Mouse (Mus musculus) cerebellum, postnatal 4 days (tissue): ENCODE data around the gene Pcyt1b.

Source experiments
- DNase-seq, 2 experiments: peaks; one replicate each; pipeline ENCODE4 v3.0.0; 2022; ENCODE audit warnings: low spot score in 2 of 2, mixed read lengths in 1 of 2

Gene Pcyt1b

DNA sequence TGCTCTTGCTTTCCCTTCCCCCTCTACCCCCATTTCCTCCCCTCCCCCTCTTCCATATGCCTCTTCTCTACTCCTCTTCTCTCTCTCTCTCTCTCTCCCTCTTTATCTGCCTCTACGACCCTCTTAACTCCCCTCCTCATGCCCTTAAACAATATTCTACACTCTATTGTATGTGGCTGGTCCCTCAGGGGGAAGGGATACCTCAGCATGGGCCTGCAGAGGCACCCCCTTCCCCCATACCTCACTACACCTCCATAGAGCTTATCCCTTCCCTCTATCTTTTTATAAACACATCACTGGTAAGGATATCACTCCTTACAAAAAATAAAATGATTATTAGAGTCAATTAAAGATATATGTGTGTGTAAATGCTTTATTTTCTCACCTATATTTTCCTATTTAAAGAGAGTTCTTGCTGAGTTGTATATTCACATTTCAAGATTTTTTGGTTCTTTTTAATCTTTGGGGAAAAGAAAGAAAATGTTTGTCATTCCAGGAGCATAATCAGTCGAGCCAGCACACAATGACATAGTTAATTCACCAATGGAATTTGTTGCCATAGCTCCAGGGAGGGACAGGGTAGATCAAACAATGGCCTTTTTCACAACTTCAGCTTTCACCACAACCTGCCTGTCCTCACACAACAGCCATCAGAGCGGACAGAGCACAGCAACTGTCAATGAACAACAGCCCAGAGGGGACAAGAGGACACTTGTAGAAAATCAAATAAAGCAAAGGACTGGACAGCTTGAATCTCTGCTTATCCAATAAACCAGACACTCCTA, at the start of gene Pcyt1b:
Gene Pcyt1b, plus strand, starts transcription at position 646 of the 785 bp plus-strand sequence.
- no peak for DNase-seq

DNA sequence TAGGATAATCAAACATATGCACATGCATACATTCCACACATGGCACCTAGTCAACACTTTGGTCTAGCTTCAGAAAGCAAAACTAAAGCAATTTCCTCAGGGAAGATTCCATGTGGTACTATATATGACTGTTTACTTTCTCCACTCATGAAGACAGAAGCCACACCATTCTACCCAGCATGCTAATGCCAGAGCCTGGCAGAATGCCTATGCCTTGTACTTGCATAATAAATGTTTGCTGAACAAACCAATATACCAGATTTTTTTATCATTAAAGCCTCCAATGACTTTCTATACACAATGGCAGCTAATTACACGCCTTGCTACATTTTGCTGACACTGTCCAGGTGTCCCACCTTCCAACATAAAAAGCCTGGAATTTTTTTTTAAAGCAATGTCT, 24.4 kb upstream of the Pcyt1b start:
- peak in 1 of 2 experiments; percentile 2 for DNase-seq

DNA sequence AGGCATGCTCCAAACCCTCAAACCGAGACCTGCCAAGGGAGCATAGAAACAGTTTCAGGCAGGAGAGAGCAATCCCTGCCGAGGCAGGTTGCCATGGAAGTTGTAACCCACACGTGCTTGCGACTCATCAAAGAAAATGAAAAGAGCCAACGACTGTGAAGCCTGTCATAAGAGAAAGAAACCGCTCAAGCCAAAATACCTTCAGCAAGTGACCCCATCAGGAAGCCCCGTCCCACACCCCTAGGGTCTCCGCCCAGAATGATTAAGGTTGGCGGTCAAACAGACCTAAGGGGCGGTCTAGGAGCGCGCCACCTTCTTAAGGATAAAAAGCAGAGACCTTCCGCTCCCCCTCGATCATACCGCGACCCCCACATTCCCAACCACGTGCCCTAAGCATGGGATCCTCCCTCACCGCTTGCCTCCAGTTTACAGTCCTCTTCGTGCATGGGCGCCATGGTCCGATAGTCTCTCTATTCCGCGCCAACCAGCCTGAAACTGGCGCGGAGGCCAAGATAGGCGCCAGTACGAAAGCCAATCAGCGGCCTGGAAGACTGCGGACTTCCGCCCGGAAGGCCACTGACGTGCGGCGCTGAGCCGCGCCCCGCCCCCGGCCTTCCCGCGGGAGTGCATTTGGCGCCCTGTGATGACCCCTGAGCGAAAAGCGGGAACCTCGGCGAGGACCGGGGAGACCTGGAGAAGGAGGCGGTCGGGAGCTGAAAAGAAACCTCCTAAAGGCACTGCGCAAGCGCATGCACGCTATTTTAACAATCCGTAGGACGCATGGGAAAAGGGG, 22.8 kb upstream of the Pcyt1b start, which contains the start of gene Pola1:
Gene Pola1, minus strand, starts transcription at position 499 of the 793 bp plus-strand sequence.
- DNase-seq: peak; percentile 52 to 80

DNA sequence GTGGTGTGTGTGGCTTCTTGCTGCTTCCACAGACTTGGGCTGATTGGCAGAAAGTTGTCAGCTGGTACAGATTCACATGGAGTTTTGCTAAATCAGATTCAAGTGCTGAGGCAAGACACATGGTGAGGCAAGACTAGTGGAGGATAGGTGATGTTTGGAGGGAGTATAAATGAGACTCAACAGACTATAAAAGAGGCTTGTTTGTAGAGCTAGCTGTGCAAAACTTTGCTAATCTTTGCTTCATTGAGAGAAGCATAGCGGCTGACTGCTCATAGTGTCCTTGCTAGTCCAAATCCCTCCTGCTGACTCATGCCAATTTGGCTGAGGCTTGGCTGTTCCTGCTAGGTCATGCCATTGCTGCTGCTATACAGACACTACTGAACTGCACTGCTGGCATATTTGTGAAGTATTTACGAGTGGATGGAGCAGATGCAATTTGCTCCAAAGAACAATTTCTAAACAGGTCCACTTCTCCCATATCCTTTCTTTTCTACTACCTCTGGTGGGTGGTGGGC, 19.7 kb upstream of the Pcyt1b start:
- no peak for DNase-seq

DNA sequence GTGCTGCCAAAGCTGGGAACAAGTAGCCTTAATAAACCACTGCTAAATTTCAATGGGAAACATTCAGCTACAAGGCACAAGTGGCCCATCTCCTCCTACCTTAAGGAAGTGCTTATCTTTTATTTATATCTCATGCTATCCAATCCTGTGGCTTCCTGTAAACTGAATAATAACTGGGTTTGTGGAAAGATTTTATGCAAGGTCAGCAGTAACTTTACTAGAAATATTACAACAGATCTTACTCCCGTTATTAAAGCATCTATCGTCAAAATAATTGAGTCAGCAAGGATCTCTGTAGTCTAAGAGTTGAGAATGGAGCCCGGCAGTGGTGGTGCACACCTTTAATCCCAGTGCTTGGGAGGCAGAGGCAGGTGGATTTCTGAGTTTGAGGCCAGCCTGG, 11.1 kb upstream of the Pcyt1b start:
- no peak for DNase-seq

DNA sequence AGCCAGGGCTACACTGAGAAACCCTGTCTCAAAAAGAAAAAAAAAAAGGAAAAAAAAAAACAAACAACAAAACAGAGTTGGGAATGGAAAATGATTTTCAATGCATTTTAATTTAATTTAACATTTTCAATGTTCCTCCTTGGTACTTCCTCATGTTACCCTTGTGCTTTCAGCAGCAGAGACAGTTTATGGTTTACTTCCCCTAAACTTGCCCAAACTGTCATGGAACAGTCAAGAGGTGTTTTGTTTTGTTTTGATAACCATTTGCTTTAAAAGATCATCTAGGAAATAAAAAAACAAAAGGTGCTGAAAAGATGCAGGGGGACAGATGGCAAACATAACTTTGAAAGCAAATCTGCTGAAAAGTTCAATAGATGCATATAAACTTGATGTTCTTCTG, 10.6 kb upstream of the Pcyt1b start:
- no peak for DNase-seq

DNA sequence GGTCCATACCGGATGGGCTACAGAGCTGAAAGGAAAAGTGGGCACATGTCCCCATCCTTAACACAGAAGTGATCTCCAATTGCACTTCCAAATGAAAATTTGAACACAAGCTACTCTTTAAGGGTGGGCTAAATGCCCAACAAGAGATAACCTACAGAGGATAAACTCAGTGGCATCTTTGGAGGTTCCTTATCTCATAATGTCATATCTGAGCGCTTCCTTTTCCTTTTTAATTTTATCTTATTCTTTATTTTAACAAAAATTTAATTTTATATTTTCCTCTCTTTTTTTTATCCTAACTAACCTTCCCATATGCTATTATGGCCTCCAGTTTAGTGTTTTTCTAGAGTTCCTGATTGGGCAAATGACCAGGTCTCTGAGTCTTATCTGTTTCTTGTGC, 3.9 kb upstream of the Pcyt1b start:
- DNase-seq: no peak

DNA sequence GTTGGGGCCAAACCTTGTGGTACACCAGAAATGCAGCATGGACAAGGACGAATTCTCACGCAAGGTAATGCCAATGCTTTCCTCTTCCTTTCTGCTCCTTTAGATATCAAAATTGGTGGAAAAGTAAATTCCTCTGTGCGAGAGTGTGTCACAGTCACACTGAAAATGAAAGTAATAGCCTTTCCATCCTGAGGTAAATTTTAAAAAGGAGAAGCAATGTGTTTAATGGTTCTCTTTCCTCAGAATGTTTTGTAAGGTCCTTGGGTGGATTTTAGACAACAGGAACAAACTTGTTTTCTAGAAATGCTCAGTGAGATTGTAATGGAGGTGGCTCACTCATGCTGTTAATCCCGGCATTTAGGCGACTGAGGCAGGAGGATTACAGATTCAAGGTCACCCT, 490 bp downstream of the Pcyt1b start:
- no peak for DNase-seq

DNA sequence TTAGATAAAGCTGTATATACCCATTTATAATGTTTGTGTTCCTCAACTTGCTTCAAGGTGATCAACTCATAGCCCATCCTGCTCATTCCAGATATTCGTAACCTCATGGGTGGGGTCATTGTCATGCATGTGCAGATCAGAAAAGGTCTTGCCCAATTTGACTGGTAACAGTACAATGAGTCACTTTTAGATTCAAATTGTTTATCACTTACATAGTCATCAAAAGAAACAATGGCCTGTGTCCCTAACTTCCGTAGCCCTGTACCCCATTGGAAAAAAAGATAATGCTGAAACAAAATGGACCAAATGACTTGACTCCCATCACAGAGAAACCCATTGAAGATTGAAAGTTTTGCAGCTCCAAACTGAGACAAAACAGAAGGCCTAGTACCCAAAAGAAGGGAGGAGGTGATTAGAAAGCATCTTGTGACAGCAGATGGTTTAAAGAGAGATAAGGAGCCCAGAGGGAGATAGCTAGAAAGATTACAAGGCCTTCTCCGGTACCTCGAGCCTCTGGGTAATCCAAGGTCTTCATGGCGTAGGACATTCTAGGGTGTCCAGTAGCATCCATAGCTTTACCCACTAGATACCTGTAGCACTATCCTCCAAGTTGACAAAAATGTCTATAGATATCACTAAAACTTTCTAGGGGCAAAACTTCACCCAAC, 9.4 kb downstream of the Pcyt1b start:
- no peak for DNase-seq

DNA sequence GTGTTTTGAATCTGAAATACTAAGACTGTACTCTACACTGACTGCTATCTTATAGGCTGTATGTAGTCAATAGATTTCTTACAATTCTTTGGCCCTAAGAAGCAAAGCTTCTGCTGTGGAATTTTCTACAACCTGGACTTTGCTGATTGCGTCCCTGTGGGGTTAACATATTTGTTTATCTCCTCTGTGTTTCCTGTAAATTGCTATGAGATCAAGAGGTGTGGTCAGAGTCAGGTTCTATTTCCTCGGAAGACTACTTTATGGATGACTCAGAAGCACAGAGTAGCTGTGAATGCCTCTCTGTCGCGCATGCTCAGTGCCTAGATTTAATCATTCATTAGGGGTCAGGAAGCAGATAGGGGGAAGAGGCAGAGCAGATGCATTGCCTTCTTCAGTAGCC, 10.1 kb downstream of the Pcyt1b start:
- no peak for DNase-seq

DNA sequence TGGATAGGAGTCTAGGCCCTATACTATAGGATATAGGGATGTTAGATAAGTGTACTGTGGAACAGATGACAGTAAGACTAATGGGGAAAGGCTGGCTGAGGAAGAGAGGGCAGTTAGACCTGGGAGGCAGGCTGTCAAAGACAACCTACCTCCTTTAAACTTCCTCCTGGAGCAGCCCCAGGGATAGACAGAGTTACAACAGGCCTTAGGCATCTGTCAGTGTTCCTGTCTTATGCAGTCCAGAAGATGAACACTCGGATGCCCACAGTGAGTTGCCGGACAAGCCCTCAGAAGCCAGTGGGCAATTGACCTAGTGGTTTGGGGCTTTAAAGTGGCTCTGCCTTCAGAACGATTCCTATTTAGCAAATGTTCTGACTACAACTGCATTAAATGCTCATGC, 19.8 kb downstream of the Pcyt1b start:
- DNase-seq: no peak

DNA sequence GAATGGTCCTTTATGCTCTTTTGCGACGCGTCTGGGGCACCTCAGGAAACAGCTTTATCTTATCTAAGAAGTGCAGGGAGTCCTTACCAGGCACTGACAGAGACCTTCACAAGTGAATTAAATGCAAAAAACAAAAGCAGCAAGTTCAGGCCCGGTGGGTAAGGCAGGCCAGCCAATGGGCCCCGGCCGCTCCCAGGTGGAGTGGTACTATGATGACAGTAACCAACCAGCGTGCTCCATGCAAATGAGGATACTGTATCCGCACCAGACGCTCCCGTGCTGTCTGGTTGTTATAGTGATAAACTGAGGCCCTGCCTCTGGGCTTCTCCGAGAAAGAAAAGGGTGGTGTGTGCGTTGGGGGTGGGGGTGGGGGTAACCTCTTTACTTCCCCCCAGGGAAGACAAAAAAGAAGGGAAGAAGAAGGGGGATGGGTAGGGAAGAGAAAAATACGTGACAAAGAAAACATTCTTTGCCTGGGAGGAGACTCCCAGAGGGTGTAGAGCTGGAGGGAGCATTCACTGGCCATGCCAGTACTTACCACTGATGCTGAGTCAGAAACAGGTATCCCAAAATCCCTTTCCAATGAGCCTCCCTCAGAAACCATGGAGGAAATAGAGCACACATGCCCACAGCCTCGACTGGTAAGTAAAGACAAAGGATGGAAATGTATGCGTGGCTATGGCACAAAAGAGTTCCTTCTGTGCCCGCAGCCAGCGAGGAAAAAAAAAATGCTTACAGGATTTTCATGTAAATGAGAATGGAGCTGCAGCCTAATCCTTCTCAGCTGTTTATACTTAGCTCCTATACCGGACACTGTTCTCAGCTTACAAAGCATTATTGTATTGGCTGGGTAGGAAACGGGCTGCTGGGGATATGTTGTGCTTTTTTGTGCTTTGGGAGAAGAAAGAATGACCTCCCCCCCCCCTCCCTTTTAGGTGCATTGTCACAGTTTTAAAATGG, 20.5 kb downstream of the Pcyt1b start:
- DNase-seq: peak; percentile 21 to 34

DNA sequence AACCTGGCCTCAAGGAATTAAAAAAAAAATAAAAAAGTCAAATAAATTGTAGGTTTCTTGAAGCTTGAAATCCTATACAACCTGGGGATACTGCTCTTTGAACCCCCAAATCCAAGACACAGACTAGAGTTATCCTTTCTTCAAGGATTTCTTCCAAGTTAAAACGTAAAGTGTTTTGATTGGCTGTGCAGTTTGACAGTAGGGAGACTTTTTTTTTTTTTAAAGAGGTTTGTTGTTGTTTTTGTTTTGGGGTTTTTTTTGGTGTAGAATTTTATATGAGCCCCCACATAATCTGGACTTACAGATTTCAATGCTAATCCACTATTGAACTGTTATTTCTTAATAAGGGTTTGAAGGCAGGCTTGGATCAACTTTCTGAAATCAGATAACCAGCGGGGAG, 21.6 kb downstream of the Pcyt1b start:
- no peak for DNase-seq

DNA sequence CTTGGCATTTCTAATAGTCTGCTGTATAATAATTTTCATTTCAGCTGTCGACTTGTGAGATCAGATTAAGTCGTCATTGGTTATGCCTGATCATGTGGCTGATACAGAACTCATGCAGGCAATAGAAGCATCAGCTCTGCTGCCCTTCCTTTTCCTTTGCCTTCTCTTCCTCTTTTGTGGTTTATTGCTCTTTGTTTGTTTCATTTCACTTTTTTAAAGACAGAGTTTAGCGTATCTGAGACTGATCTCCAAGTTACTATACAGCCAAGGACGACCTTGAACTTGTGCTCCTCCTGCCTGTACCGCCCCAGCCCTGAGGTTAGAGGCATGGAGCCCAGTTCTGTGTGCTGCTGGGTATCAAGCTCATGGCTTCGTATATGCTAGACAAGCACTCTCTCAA, 34.6 kb downstream of the Pcyt1b start:
- no peak for DNase-seq

DNA sequence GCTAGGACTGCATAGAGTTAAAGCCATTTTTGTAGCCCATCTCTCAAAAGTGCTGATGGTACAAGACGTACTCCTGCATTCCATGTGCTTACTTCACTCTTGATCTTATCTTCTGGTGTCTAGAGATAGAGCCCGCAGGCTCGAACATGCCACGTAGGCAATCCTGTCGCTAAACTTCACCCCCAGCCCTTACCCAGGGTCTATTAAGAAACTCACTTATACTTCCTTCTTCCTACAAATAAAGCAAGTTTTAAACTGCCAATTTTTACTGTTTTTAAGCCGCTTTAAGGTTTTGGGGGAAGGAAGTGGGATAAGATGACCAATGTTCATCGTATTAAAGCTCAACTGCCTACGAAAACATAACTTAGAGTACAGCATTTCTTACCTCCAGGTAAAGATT, 36.0 kb downstream of the Pcyt1b start:
- no peak for DNase-seq

DNA sequence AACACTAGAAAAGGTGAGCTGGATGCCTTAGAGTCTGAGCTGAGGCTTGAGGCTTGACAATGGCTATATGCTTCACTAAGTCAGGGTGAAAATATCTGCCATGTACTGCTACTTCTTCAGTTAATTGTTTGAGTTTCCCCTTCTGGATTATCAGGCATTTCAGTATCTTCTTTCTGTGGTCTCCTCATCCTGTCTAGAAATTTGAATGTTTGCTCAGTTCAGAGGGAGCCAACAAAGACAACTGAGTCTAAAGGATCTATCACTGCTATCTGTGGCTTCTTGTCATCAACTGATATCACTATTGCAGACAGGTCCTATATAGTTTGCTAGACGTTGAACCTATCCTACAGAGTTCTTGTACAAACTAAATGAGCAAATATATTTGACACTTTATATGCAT, 42.9 kb downstream of the Pcyt1b start:
- DNase-seq: no peak

DNA sequence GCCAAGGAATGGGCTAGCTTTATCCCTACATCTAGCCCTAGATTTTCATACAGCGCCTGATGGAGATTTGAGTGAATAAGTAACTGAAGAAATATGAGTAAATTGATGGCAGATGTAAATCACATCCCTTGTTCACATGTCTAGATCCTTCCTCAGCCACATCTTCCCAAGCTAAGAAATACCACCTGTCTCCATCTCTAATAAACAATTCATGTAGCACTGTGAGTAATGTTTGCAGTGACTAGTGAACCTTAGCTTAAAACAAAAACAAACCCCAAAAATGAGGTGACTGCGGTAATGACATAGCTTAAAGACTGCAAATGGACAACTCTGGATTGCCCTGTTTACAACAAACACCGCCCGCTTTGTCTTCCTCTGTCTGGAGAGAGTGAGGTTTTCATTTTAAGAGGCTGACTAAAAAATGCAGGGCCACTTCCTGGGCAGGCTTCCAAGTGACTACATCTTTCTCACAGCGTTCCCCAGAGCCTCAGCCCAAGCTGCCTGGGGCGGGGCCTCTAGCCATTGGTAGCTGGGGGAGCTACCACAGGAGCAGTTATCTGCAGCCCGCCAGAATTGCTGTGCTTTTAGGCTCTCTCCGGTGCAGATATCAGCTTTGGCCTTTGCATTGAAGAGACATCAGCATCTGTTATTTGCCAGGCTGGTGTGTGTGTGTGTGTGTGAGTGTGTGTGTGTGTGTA, 46.0 kb downstream of the Pcyt1b start:
- DNase-seq: peak in 1 of 2 experiments; percentile 26

DNA sequence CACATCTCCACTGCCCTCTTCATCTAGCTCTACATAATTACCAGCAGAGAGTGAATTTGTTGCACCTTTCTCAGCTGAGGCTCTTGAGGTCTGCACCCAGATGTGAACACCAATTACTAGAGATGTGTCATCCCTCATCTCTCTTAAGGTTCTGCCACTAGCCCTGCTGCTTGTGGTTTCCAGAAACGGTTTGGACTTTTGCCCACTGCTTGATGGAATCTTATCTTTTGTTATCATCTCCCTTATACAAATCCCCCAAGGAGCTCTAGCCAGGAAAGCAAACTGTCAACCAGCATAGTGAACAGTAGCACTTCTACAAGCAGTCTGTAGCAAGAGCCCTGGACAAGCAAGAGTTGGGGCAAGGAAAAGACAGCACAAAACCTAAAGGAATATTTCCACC, 57.9 kb downstream of the Pcyt1b start:
- no peak for DNase-seq

DNA sequence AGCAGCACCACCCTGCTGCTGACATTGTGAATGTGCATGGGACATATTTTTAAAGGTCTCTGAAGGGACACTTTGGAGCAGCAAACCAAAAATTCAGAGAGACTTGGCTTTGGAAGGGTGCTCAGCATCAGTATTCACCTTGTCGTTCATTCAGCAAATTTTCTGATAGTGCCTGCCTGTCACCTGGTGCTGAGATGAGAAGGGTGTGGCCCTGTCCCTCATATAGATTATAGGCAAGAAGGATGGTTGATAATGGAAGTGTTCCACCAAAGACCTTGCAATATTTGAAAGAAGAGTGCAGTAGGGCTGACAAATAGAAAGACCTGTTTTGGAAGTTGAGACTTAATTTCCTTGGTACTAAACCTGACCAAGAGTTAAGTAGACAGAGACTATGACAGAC, 74.9 kb downstream of the Pcyt1b start:
- DNase-seq: no peak

DNA sequence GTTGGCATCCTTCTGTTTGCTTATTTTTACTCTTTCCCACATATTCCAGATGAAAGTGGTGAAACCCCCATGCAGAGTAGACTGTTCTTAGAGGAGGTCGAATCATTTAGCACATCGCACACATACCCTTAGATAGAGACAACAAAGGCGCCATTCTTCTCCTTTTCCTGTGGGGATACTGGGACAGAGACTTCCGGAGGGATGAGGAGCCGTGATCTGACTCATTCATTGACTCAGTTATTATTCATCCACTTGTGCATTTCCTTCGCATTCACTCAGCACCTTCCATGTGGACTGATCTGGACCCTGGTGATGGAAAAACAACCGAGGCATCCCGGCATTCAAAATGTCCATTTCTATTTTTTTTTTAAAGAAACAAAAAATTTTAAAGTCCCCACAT, 76.2 kb downstream of the Pcyt1b start:
- DNase-seq: no peak

DNA sequence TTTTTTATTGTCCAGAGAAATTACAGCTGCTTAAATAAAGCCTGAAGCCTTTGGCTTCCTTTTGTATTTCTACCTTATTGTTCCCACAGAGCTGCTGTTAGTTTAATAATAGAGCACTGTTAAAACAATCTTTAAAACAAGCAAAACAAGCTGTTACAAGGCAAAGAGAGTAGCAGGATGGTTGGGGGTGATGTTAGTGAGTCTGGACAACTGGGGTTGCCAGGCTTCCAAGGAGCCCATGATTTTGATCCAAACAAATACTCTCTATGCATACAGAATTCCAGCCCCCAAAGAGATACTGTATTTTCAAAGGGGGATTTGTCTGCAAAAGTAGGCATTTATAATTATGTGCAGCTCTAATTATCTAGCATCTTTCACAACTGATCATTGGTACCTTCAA, 77.7 kb downstream of the Pcyt1b start:
- no peak for DNase-seq
